Mouse (Mus musculus) neural tube, embryonic 15.5 days (tissue): ENCODE measurements at regions not wholly inside any gene's neighbourhood (a gene's known extent, or its start where the extent isn't known, plus 50 kb on each side); places are given as distances from the start of the nearest gene placed in this dataset.
A peak's percentile ranks its signal among the peaks of the same experiment; 100 is the strongest.

Source experiments
- ATAC-seq: fragments of 200-750 bp; cut with Nextera tagmentation; 2 replicates; pipeline ENCODE4 v1.8.0; 2017; ENCODE audit warnings: mild to moderate bottlenecking, moderate TSS enrichment, moderate library complexity; ENCODE audit not compliant: low FRiP score
- H3K27ac ChIP-seq: fragments of 300-500 bp; sonication (generic); replicated peaks from 2 replicates; pipeline ENCODE4 v1.5.1; 2015; ENCODE audit warnings: mild to moderate bottlenecking, inconsistent platforms
- H3K27me3 ChIP-seq: fragments of 300-500 bp; sonication (generic); replicated peaks from 2 replicates; pipeline ENCODE4 v1.6.1; 2015; ENCODE audit warnings: inconsistent platforms
- H3K36me3 ChIP-seq: fragments of 300-500 bp; sonication (generic); 2 replicates; pipeline ENCODE4 v1.6.1; 2015; ENCODE audit warnings: inconsistent platforms
- H3K4me1 ChIP-seq: fragments of 300-500 bp; sonication (generic); 2 replicates; pipeline ENCODE4 v1.6.1; 2015; ENCODE audit warnings: inconsistent platforms
- H3K4me2 ChIP-seq: fragments of 300-500 bp; sonication (generic); 2 replicates; pipeline ENCODE4 v1.6.1; 2015; ENCODE audit warnings: inconsistent platforms, mild to moderate bottlenecking, moderate library complexity
- H3K4me3 ChIP-seq: fragments of 300-500 bp; sonication (generic); replicated peaks from 2 replicates; pipeline ENCODE4 v1.5.1; 2015; ENCODE audit warnings: mild to moderate bottlenecking, inconsistent platforms
- H3K9ac ChIP-seq: fragments of 300-500 bp; sonication (generic); replicated peaks from 2 replicates; pipeline ENCODE4 v1.6.1; 2015; ENCODE audit warnings: mild to moderate bottlenecking, inconsistent platforms
- H3K9me3 ChIP-seq: fragments of 300-500 bp; sonication (generic); replicated peaks from 2 replicates; pipeline ENCODE4 v1.6.1; 2016; ENCODE audit warnings: inconsistent platforms
- WGBS: fragments of 180-500 bp; shearing (Covaris S2); methylation state at CpG from one replicate; pipeline ENCODE4 v1.1.7; 2015; ENCODE audit warnings: mixed read lengths; 5-methylcytosine and 5-hydroxymethylcytosine counted together

DNA sequence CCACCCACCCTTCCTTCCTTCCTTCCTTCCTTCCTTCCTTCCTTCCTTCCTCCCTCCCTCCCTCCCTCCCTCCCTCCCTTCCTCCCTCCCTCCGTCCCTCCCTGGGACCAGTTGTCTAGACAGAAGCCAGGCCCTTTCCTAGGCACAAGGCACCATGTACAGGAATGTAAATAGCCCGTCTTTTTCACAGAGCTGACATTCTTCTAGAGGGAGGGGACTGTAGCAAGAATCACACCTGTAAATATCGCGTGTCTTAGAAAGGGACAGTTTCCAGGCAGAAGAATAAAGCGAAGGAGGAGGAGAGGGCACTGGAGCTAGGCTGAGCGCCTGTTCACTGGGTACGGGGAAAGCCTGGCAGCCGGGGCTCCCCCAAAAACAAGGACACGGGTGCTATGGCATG, 58.7 kb upstream of the Gm11733 start:
- WGBS: 56% methylated on average over 8 of the region's 9 CpGs
- Histone ChIP-seq H3K36me3 (no peaks in the 10 kb centered on the region), H3K27ac (no peak overlapping the region), H3K4me1 (peaks cover 30% of the 10 kb centered on the region), H3K9ac (no peak overlapping the region), H3K27me3 (no peaks in the 10 kb centered on the region; the same call in 1 of the 2 replicates), H3K4me3 (no peak overlapping the region), H3K9me3 (no peaks in the 10 kb centered on the region), H3K4me2 (no peak overlapping the region)
- ATAC-seq: no peak

DNA sequence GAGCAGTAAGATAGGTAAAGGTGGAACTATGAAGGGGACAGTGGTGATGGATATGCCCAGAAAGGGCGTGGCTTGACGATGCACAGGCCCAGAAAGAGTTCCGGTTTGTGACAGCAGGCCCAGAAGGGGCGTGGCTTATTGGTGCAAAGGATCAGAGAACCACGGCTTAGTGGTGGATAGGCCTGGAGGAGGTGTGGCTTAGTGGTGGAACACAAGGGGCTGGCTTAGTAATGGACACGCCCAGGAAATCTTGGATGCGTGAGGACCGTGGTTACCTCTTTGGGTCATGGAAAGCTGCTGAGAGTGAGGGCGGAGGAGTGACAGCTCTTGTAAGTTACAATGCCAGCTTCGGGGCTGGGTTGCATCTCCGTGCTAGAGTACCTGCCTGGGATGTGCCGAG, 58.2 kb upstream of the Gm11733 start:
- no peak for ATAC-seq
- Histone ChIP-seq H3K36me3 (no peaks in the 10 kb centered on the region), H3K4me3 (no peak overlapping the region), H3K4me2 (no peak overlapping the region), H3K9ac (no peak overlapping the region), H3K27ac (no peak overlapping the region), H3K9me3 (no peaks in the 10 kb centered on the region), H3K4me1 (peaks cover 35% of the 10 kb centered on the region), H3K27me3 (no peaks in the 10 kb centered on the region; the same call in 1 of the 2 replicates)
- 40% methylated on average over 12 of the region's 12 CpGs for WGBS

DNA sequence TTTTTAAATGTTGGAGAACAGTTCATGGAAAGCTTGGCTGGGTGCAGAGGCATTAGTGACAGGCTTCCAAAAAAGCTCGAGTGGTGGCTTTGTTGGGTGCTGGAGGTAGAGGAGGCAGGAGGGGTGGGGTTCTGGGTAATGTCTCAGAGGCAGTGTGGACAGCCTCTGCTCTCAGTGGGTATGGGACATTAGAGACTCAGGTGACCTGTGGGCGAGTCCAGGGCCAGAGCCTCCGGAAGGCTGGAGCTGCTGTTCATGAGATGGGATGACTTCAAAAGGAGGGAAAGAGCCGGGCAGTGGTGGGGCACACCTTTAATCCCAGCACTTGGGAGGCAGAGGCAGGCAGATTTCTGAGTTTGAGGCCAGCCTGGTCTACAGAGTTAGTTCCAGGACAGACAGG, 57.5 kb upstream of the Gm11733 start:
- no peak overlapping the region for H3K9ac ChIP-seq
- no peaks in the 10 kb centered on the region for H3K36me3 ChIP-seq
- H3K4me3 ChIP-seq: no peak overlapping the region
- no peak overlapping the region for H3K4me2 ChIP-seq
- H3K4me1 ChIP-seq: peaks cover 36% of the 10 kb centered on the region
- no peaks in the 10 kb centered on the region; the same call in 1 of the 2 replicates for H3K27me3 ChIP-seq
- 88% methylated on average over 4 of the region's 4 CpGs for WGBS
- no peak overlapping the region for H3K27ac ChIP-seq
- ATAC-seq: no peak
- no peaks in the 10 kb centered on the region for H3K9me3 ChIP-seq

DNA sequence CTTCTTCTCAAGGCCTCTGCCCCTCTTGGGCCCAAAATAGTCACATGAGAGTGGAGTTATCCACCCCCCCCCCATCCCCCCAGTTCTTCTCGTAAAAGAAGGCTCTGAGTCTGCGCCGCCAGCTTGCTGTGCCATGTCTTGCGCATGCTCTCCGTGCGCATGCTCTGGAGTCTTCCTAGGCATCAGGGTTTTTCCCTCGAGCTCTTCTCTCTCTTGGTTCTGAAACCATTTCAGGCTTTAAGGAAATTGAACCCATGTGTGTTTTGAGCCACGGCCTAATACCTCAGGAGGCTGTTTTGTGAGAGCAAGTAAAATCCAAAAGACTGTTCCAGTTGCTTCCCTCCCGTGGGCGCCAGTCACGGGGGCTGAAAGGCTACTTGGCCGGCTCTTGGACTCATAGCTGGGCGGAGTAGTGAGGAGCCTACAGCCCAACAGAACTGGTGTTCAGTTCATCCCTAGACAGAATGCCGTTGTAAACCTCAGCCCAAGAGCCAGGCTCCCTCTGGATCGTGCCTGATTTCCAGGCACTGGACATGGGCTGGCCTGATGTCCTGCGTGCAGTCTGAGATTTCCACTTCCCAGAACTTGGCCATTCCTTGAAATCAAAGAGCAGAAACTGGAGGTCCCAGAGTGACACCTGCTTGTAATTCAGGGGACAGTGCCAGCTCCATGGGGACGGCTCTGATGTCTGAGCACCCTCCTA, 56.2 kb upstream of the Gm11733 start:
- no peaks in the 10 kb centered on the region; the same call in 1 of the 2 replicates for H3K27me3 ChIP-seq
- ATAC-seq: no peak
- H3K4me1 ChIP-seq: peaks cover 36% of the 10 kb centered on the region
- H3K9me3 ChIP-seq: no peaks in the 10 kb centered on the region
- no peak overlapping the region for H3K4me3 ChIP-seq
- 81% methylated on average over 17 of the region's 17 CpGs for WGBS
- H3K27ac ChIP-seq: no peak overlapping the region
- no peak overlapping the region for H3K9ac ChIP-seq
- no peak overlapping the region for H3K4me2 ChIP-seq
- no peaks in the 10 kb centered on the region for H3K36me3 ChIP-seq

DNA sequence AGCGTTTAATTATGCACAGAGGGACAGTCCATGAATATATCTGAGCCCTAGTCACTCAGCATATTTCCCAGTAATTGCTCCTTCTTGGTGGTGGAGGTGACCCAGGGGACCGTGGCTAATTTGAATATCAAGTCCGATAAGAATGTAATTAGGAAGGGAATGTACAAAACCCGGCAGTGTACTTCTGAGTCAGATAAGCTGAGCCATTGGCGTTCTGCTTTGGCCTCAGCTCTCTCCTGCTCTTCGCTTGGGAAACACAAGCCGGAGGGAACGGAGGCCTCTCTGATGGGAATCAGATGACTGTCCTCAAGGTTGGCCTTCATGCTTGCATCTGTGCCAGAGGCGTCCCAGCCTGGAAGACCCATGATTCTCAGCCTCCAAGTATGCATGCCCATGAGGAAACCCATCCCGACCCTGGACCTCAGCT, 54.8 kb upstream of the Gm11733 start:
- 0 out of 2 replicates have a peak overlapping the region, but pooled peaks have one; percentile 18 for H3K27ac ChIP-seq

DNA sequence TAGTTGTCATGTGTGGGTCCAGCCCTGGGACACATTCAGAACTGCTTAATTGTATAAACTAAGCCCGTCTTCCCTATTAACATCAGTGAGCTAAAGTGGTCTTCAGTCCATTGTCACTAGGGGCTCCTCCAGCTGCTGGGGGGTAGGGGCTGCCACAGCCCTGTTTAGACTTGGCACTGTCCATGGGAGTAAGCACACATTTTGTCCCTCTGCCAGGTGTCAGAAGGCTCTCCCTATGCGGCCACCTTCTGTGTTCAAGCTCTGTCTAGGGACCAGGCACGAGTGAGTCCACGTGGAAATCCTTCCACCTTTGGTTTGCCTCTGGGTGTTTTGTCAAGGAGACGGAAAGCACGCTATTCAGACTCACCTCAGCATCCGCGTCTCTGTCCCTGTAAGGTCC, 54.3 kb upstream of the Gm11733 start:
- Histone ChIP-seq H3K9ac (no peak overlapping the region), H3K27me3 (no peaks in the 10 kb centered on the region), H3K4me3 (no peak overlapping the region), H3K36me3 (no peaks in the 10 kb centered on the region), H3K4me1 (peaks cover 36% of the 10 kb centered on the region), H3K9me3 (no peaks in the 10 kb centered on the region), H3K27ac (no peak overlapping the region), H3K4me2 (no peak overlapping the region)
- WGBS: 50% methylated on average over 8 of the region's 8 CpGs
- ATAC-seq: no peak

More for the DNA sequence above, 54.8 kb upstream of the Gm11733 start:
- ATAC-seq: peak; percentile 33; the same call in 1 of the 2 replicates
- H3K36me3 ChIP-seq: no peaks in the 10 kb centered on the region
- WGBS: 44% methylated on average over 10 of the region's 10 CpGs
- no peaks in the 10 kb centered on the region; the same call in 1 of the 2 replicates for H3K27me3 ChIP-seq
- H3K9me3 ChIP-seq: no peaks in the 10 kb centered on the region
- H3K4me1 ChIP-seq: peaks cover 36% of the 10 kb centered on the region
- no peak overlapping the region for H3K9ac ChIP-seq
- H3K4me3 ChIP-seq: no peak overlapping the region
- H3K4me2 ChIP-seq: no peak overlapping the region

DNA sequence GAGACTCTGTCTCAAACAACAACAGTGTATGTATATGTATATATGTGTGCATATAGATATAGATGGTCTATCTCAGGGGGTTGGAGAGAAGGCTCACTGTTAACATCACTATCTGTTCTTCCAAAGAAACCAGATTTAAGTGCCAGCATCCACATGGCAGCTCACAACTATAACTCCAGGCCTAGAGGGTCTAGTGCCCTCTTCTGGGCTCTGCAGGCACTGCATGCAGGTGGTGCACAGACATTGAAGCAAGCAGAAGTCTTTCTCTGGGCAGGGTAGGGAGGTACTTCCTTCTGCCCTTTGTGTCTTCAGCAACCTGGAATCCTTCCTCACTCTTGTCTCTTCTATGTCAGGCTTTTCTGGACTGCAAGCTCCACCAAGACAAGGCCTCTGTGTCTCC, 50.1 kb upstream of the Gm11733 start:
- no peaks in the 10 kb centered on the region for H3K36me3 ChIP-seq
- H3K4me1 ChIP-seq: peaks cover 49% of the 10 kb centered on the region
- H3K27ac ChIP-seq: no peak overlapping the region
- no peak overlapping the region for H3K4me3 ChIP-seq
- no peaks in the 10 kb centered on the region for H3K27me3 ChIP-seq
- H3K9ac ChIP-seq: no peak overlapping the region
- ATAC-seq: no peak
- no peak overlapping the region for H3K4me2 ChIP-seq
- H3K9me3 ChIP-seq: no peaks in the 10 kb centered on the region
